Mouse (Mus musculus) limb, embryonic 14.5 days (tissue): ENCODE measurements at regions not wholly inside any gene's neighbourhood (a gene's known extent, or its start where the extent isn't known, plus 50 kb on each side); places are given as distances from the start of the nearest gene placed in this dataset.

Source experiments
- ATAC-seq: fragments of 200-750 bp; cut with Nextera tagmentation; 2 replicates; pipeline ENCODE4 v1.8.0; 2017; ENCODE audit warnings: low read depth, moderate number of reproducible peaks, moderate TSS enrichment; ENCODE audit not compliant: low FRiP score
- DNase-seq: peaks from one replicate; pipeline ENCODE4 v3.0.0-alpha.2; 2015; ENCODE audit warnings: low spot score
- H3K27ac ChIP-seq: fragments of 300-500 bp; sonication (generic); replicated peaks from 2 replicates; pipeline ENCODE4 v1.5.1; 2014; ENCODE audit warnings: low read depth, mild to moderate bottlenecking, low read length, moderate library complexity, mixed read lengths
- H3K27me3 ChIP-seq: fragments of 300-500 bp; sonication (generic); 2 replicates; pipeline ENCODE4 v1.6.1; 2014; ENCODE audit warnings: low read length, mixed read lengths; ENCODE audit not compliant: control insufficient read depth, insufficient read depth
- H3K36me3 ChIP-seq: fragments of 300-500 bp; sonication (generic); 2 replicates; pipeline ENCODE4 v1.6.1; 2014; ENCODE audit warnings: mild to moderate bottlenecking, low read length, moderate library complexity, mixed read lengths; ENCODE audit not compliant: control insufficient read depth, insufficient read depth
- H3K4me1 ChIP-seq: fragments of 300-500 bp; sonication (generic); 2 replicates; pipeline ENCODE4 v1.6.1; 2014; ENCODE audit warnings: antibody characterized with exemption, low read length, mixed read lengths; ENCODE audit not compliant: control insufficient read depth, insufficient read depth
- H3K4me2 ChIP-seq: fragments of 300-500 bp; sonication (generic); replicated peaks from 2 replicates; pipeline ENCODE4 v1.6.1; 2014; ENCODE audit warnings: low read depth, mild to moderate bottlenecking, low read length, moderate library complexity; ENCODE audit not compliant: severe bottlenecking
- H3K4me3 ChIP-seq: fragments of 300-500 bp; sonication (generic); replicated peaks from 2 replicates; pipeline ENCODE4 v1.5.1; 2014; ENCODE audit warnings: low read length
- H3K9ac ChIP-seq: fragments of 300-500 bp; sonication (generic); 2 replicates; pipeline ENCODE4 v1.6.1; 2014; ENCODE audit warnings: mild to moderate bottlenecking, low read depth, low read length, moderate library complexity; ENCODE audit not compliant: severe bottlenecking
- H3K9me3 ChIP-seq: fragments of 300-500 bp; sonication (generic); 2 replicates; pipeline ENCODE4 v1.6.1; 2016; ENCODE audit warnings: low read length; ENCODE audit not compliant: control insufficient read depth
- POLR2A ChIP-seq: fragments of 200-500 bp; IDR thresholded peaks from 2 replicates; pipeline ENCODE4 v1.8.0; 2012; ENCODE audit warnings: inconsistent platforms, mild to moderate bottlenecking, moderate library complexity, borderline replicate concordance; ENCODE audit not compliant: insufficient read depth, insufficient read length; ENCODE audit errors: extremely low read depth
- WGBS: fragments of 180-500 bp; shearing (Covaris S2); extraction: QIAGEN DNeasy Blood & Tissue Kit; methylation state at CpG from one replicate; pipeline ENCODE4 v1.1.7; 2014; 5-methylcytosine and 5-hydroxymethylcytosine counted together

DNA sequence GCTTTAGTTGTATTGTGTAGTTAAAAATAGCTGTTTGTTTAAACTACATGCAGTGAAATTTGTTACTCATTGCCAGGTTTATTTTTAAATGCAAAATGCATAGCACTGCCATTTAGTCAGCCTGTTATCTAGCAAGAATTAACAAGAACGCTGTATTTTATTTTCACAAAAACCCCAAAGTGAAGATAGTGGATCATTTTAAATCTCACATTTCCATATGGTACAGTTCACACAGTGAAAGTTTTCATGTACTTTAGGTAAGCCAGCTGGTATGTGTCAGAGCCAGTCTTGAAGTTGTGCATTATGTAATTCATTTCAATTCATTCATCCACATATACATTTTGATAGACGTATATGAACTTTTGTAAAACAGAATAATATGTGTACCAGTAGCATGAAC is 751.8 kb downstream of the Nova1 start:
- no peak overlapping the region for H3K4me2 ChIP-seq
- TF ChIP-seq POLR2A, result no peak
- no peaks in the 10 kb centered on the region for H3K27me3 ChIP-seq
- ATAC-seq, result no peak
- DNase-seq, result no peak
- no peak overlapping the region for H3K9ac ChIP-seq
- no peak overlapping the region for H3K4me3 ChIP-seq
- H3K27ac ChIP-seq, result no peak overlapping the region
- H3K9me3 ChIP-seq, result no peaks in the 10 kb centered on the region
- H3K36me3 ChIP-seq, result no peaks in the 10 kb centered on the region
- H3K4me1 ChIP-seq, result no peaks in the 10 kb centered on the region
- WGBS, result 85% methylated on average over 2 of the region's 2 CpGs

DNA sequence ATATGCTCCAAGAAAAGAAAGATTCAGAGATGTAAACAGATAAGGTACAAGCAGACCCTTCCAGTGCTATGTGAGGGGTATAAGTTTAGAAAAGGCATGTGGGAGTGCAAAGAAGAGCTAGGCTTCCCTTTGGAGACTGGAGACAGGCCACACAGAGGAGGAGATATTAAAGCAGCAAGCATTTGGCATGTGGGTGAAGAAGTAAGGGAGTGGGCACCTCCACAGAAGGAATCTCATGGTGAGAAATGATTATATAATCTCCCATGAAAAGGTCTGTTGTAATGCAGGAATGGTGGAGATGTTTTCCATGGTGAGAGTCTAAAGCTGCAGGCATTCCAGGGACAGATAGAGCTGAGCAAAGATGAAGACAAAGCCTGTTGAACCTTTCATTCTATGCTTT is 778.1 kb downstream of the Nova1 start:
- Histone ChIP-seq H3K4me2 (no peak overlapping the region), H3K9me3 (no peaks in the 10 kb centered on the region), H3K4me1 (no peaks in the 10 kb centered on the region), H3K36me3 (no peaks in the 10 kb centered on the region), H3K9ac (no peak overlapping the region), H3K27me3 (no peaks in the 10 kb centered on the region), H3K27ac (no peak overlapping the region), H3K4me3 (no peak overlapping the region)
- no peak for TF ChIP-seq POLR2A
- DNase-seq (no peak), ATAC-seq (no peak)

DNA sequence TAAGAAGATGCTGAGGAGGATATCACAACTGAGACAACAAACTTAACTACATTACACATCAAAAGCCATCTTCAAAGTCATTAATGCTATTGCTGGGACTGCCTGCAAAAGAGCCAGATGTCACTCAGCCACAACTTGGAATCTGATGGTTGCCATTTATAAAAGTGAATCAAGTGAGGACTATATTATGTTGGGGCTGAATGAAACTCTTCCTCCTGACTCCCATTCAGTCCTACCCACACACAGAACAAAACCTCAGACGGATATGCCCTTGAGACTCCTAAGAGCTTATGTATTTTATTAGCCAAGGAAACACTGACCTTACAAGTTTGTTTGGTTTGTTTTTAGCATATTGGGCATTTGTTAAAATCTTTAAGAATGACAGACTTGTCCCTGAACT is 778.5 kb downstream of the Nova1 start:
- no peak for TF ChIP-seq POLR2A
- H3K9ac ChIP-seq, result no peak overlapping the region
- H3K27ac ChIP-seq, result no peak overlapping the region
- WGBS, result 62% methylated on average over 1 of the region's 1 CpGs
- H3K27me3 ChIP-seq, result no peaks in the 10 kb centered on the region
- no peaks in the 10 kb centered on the region for H3K36me3 ChIP-seq
- no peaks in the 10 kb centered on the region for H3K4me1 ChIP-seq
- DNase-seq (no peak), ATAC-seq (no peak)
- no peak overlapping the region for H3K4me2 ChIP-seq
- H3K4me3 ChIP-seq, result no peak overlapping the region
- H3K9me3 ChIP-seq, result no peaks in the 10 kb centered on the region

DNA sequence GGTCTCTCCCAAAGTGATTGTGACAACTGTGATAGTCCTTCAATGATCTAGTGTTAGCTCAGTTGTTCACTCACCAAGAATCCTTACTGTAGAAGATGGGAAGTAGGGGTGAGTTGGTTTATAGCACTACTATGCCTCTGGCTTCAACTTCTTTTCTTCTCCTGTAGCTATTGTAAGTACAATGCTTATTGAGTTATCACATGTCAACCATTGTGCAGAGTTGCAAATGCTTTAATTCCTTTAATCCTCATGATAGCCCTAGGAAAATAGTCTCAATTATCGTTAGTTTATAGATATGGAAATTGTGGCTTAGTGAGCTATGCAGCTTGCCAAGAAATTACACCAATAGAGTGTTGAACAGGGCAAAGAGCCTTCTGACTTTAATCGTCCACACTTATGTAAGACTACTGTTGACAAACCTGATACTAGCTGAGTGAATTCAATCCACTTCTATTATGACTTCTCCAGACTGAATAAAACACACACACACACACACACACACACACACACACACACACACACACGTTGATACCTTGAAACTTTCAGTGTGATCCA is 782.1 kb downstream of the Nova1 start:
- TF ChIP-seq POLR2A, result no peak
- Histone ChIP-seq H3K4me1 (no peaks in the 10 kb centered on the region), H3K27me3 (no peaks in the 10 kb centered on the region), H3K27ac (no peak overlapping the region), H3K36me3 (no peaks in the 10 kb centered on the region), H3K4me3 (no peak overlapping the region), H3K4me2 (no peak overlapping the region), H3K9ac (no peak overlapping the region), H3K9me3 (no peaks in the 10 kb centered on the region)
- WGBS, result 68% methylated on average over 3 of the region's 3 CpGs
- DNase-seq (no peak), ATAC-seq (no peak)

DNA sequence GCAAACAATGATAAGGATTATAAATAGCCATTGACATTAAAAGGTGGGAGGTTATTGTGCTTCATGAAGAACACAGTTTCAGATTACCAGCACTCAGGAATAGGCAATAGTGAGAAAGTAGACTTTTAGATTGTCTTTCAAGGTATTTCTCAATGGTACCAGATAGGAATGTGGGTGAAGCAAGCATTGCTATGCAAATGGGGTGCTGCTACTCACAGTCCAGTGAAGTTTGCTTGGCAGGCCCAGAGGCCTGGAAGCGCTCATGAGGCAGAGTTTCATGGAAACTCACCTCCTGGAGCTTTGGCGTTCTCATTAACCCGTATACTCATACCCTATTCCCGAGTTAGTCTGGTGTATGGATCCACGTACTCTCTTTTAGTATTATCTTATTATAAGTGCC is 793.5 kb downstream of the Nova1 start:
- TF ChIP-seq POLR2A, result no peak
- no peak for ATAC-seq

DNA sequence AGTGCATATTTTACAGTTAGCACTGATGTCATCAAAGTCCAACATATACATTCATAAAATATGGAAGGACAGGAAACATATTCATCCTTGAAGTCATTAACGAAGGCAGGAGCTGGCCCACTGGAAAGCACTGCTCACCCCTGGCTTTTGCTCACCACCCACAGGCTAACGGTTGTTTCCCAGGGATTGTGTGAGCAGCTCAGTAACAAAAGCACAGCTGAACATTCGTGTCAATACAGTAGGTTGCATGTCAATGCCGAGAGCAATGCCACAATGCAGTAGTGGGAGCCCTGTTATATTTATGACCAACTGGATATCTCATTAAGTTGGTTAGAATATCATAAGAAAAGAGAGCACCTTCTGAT is 797.2 kb downstream of the Nova1 start:
- Histone ChIP-seq H3K4me3 (no peak overlapping the region), H3K9me3 (no peaks in the 10 kb centered on the region), H3K4me2 (no peak overlapping the region), H3K4me1 (no peaks in the 10 kb centered on the region), H3K27me3 (no peaks in the 10 kb centered on the region), H3K9ac (no peak overlapping the region), H3K36me3 (no peaks in the 10 kb centered on the region), H3K27ac (no peak overlapping the region)
- no peak for TF ChIP-seq POLR2A
- DNase-seq (no peak), ATAC-seq (no peak)
- WGBS, result 74% methylated on average over 4 of the region's 4 CpGs

More for the DNA sequence above, 793.5 kb downstream of the Nova1 start:
- H3K27ac ChIP-seq, result no peak overlapping the region
- no peak overlapping the region for H3K9ac ChIP-seq
- no peaks in the 10 kb centered on the region for H3K4me1 ChIP-seq
- WGBS, result 88% methylated on average over 5 of the region's 5 CpGs
- H3K4me3 ChIP-seq, result no peak overlapping the region
- H3K4me2 ChIP-seq, result no peak overlapping the region
- H3K9me3 ChIP-seq, result no peaks in the 10 kb centered on the region
- no peaks in the 10 kb centered on the region for H3K36me3 ChIP-seq
- H3K27me3 ChIP-seq, result no peaks in the 10 kb centered on the region
- DNase-seq, result no peak
